Mouse (Mus musculus): Measurements from ENCODE around the gene Cpm. TPM values are rescaled to one million over a fixed set of nuclear protein-coding genes. Genes with fewer than 3 reads are reported as not detected.
"Not testable (repeated sequence)": the region's sequence is repeated elsewhere in the genome, so short reads cannot be mapped to it uniquely, and the experiment has no call there.

Cpm gene
- polyA plus RNA-seq, 1 experiment from 2014 or later, result 4.7 TPM

- H3K4me3 ChIP-seq, result no peak overlapping the region
- 87% methylated on average over 9 of the region's 9 CpGs for WGBS
- H3K36me3 ChIP-seq (ENCODE audit: poor library complexity, severe bottlenecking), result no peaks in the 10 kb centered on the region
- H3K4me1 ChIP-seq, result no peaks in the 10 kb centered on the region
- no peaks in the 10 kb centered on the region for H3K27me3 ChIP-seq
- H3K4me2 ChIP-seq, result no peak overlapping the region
- ATAC-seq, result no peak
- no peaks in the 10 kb centered on the region for H3K9me3 ChIP-seq (replicated peaks)
- H3K9ac ChIP-seq, result no peak overlapping the region
- no peak overlapping the region for H3K27ac ChIP-seq
Observed at GRCm38 (mm10) chr10:117596165-117596735, 33.0 kb upstream of the Cpm start.

DNA sequence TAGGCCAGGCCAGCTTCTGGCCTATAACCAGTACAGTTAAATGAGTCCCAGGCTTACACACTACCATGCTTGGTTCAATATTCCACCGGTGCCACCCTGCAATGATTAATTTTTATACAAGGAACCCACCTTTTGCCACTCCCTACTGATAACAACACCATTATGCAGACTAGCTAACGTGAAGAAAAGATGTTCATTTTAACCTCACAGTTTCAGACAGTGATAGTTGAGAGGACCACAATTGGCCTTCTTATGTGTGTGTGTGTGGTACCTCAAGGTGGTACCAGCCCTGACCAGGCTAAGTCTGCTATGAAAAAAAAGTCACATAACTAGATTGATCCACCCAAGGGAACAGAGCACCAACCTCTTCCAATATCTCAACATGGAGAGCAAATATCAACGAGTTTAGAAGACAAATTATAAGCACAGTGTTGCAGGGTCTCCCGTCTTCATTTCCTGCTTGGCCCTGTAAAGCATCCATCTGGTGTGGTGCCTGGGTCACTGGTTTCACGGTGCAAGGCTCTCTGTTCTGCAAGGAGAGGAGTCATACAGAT, 32.5 kb upstream of the Cpm start:
- no peak overlapping the region for H3K4me2 ChIP-seq
- WGBS, result 85% methylated on average over 5 of the region's 5 CpGs
- ATAC-seq, result no peak

DNA sequence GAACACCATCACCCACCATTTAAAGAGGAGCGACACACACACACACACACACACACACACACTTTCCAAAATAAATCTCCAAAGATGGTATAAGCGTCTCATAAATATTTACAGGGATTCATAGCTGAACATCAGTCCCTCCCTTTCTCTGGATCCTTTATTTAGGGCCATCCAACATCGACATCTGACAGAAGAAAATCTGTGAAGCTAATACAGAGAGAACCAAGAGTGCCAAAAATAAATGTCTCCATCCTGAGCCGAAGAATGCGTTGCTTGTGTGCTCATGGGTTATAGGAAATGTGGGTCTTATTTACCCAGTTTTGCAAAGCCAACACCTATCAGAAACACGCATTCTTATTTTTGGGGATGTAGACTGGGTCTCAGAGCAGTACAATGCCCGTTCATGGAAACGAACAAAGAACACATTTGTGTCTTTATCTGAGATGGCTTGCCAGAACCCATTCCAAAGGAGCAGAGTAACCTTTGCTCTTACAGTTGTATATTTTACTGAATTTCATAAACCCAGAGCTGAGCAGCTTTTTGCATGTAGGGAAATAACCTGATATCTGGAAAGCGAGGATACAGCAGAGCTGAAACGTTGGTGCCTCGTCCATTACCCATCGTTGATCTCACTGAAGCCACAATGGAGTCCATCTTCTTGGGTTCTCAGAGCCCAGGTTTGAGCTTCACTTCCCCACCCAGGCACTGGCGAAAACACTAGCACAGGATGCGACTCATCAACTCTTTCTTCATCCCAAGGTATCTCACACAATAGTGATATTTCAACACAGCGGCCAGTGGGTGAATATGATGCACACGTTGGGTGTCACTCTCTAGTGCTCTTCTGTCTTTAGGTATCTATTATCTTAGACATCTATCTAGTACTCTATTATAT, 31.7 kb upstream of the Cpm start:
- not testable (repeated sequence) for H3K4me3 ChIP-seq; H3K27me3 ChIP-seq; H3K36me3 ChIP-seq (ENCODE audit: poor library complexity, severe bottlenecking); ATAC-seq; H3K27ac ChIP-seq; H3K9ac ChIP-seq; H3K4me1 ChIP-seq; H3K4me2 ChIP-seq; H3K9me3 ChIP-seq (replicated peaks)
- 93% methylated on average over 16 of the region's 16 CpGs for WGBS

More for the DNA sequence above, 32.5 kb upstream of the Cpm start:
- Histone ChIP-seq H3K36me3 (ENCODE audit: poor library complexity, severe bottlenecking) (no peaks in the 10 kb centered on the region), H3K9me3 (replicated peaks) (no peaks in the 10 kb centered on the region), H3K9ac (no peak overlapping the region), H3K27ac (no peak overlapping the region), H3K27me3 (no peaks in the 10 kb centered on the region), H3K4me1 (no peaks in the 10 kb centered on the region), H3K4me3 (no peak overlapping the region)

- H3K4me1 ChIP-seq, result no peaks in the 10 kb centered on the region
- 89% methylated on average over 10 of the region's 10 CpGs for WGBS
Observed at GRCm38 (mm10) chr10:117598266-117598950, 30.9 kb upstream of the Cpm start.

GRCm38 (mm10) chr10:117598951-117599572, 30.2 kb upstream of the Cpm start:
- H3K9ac ChIP-seq; H3K27ac ChIP-seq; H3K4me2 ChIP-seq; H3K9me3 ChIP-seq (replicated peaks); ATAC-seq; H3K36me3 ChIP-seq (ENCODE audit: poor library complexity, severe bottlenecking); H3K4me1 ChIP-seq; H3K27me3 ChIP-seq; H3K4me3 ChIP-seq: not testable (repeated sequence)
- 89% methylated on average over 8 of the region's 8 CpGs for WGBS

More at GRCm38 (mm10) chr10:117598266-117598950, 30.9 kb upstream of the Cpm start:
- Histone ChIP-seq H3K27ac (no peak overlapping the region), H3K27me3 (no peaks in the 10 kb centered on the region), H3K9me3 (replicated peaks) (no peaks in the 10 kb centered on the region), H3K9ac (no peak overlapping the region), H3K36me3 (ENCODE audit: poor library complexity, severe bottlenecking) (no peaks in the 10 kb centered on the region), H3K4me3 (no peak overlapping the region), H3K4me2 (no peak overlapping the region)
- ATAC-seq, result no peak

DNA sequence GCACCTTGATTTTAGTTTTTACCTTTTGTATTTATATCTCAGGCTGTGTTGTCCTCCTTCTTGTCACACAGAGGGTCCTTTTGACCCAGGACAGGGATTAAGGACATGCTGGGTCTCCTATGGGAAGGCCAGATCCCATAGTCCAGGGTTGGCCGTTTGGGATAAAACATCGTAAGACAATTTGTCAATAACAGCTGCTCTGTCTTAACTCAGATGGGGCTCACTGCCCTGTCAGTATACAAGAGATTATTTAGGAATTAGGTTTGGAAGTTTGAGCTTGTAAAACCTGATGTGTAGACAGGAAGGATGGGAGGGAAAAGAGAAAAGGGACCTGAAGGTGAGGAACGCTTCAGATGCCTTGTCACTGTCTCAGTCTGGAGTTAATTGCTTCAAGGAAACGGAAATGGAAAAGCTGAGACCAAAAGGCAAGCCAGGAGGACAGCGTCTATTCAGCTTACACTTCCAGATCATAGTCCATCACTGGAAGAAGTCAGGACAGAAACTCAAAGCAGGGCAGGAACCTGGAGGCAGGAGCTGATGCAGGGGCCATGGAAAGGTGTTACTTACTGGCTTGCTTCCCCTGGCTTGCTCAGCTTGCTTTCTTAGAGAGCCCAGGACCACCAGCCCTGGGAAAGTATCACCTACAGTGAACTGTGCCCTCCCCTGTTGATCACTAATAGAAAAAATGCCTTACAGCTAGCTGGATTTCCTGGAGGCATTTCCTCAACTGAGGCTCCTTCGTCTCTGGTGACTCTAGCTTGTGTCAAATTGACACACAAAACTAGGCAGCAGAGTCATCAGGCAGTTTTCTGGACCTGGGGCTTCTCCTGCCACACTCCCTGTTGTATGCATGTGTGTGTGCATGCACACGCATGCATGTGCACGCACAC, 27.9 kb upstream of the Cpm start:
- Histone ChIP-seq H3K27me3 (no peaks in the 10 kb centered on the region), H3K9me3 (replicated peaks) (no peaks in the 10 kb centered on the region), H3K9ac (no peak overlapping the region), H3K4me2 (no peak overlapping the region), H3K27ac (no peak overlapping the region), H3K4me3 (no peak overlapping the region), H3K4me1 (no peaks in the 10 kb centered on the region), H3K36me3 (ENCODE audit: poor library complexity, severe bottlenecking) (no peaks in the 10 kb centered on the region)
- ATAC-seq, result no peak
- WGBS, result 83% methylated on average over 8 of the region's 8 CpGs

GRCm38 (mm10) chr10:117602325-117603129, 26.8 kb upstream of the Cpm start:
- WGBS, result 86% methylated on average over 3 of the region's 3 CpGs
- no peak for ATAC-seq
- H3K27ac ChIP-seq, result no peak overlapping the region

GRCm38 (mm10) chr10:117603130-117603833, 26.0 kb upstream of the Cpm start:
- no peak for ATAC-seq
- Histone ChIP-seq H3K4me1 (no peaks in the 10 kb centered on the region), H3K4me3 (no peak overlapping the region), H3K9ac (no peak overlapping the region), H3K4me2 (no peak overlapping the region), H3K27ac (no peak overlapping the region), H3K9me3 (replicated peaks) (no peaks in the 10 kb centered on the region), H3K27me3 (no peaks in the 10 kb centered on the region), H3K36me3 (ENCODE audit: poor library complexity, severe bottlenecking) (no peaks in the 10 kb centered on the region)
- 92% methylated on average over 8 of the region's 8 CpGs for WGBS

More at GRCm38 (mm10) chr10:117602325-117603129, 26.8 kb upstream of the Cpm start:
- Histone ChIP-seq H3K9ac (no peak overlapping the region), H3K4me3 (no peak overlapping the region), H3K9me3 (replicated peaks) (no peaks in the 10 kb centered on the region), H3K4me2 (no peak overlapping the region), H3K27me3 (no peaks in the 10 kb centered on the region), H3K36me3 (ENCODE audit: poor library complexity, severe bottlenecking) (no peaks in the 10 kb centered on the region), H3K4me1 (no peaks in the 10 kb centered on the region)

DNA sequence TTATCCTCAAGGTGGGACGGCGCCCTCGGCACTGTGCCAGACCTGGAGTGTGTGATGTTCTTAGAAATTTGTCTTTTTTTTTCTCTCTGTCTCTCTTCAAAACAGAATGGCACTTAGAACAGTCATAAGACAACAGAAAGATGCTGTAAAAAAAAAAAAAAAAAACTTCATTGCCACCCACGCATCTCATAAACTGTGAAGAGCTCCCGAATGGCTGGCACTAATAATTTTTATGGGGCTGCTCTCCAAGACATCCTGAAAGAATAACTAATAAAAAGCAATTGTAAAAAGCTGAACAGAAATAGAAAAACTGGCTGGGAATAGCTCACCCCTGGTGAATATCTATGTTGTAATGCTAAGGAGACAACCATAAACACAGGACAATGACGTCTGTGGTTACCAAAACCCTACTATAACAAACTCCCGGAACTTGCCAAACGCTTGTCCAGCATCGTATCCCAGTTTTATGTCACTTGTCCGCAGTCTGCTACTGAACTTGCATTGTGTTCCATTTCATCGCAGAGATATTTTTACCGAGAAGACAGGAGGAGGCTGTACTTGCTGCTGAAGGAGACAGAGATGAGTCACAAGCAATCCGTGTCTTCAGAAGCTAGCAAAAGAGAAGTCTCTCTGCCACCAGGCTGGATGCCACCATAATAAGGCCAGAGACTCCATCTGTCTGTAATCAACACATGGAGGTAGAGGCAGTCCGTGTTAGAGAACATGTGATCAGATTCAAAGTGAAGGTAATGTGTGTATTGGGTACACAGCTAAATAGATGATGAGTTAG, 25.3 kb upstream of the Cpm start:
- Histone ChIP-seq H3K4me3 (no peak overlapping the region), H3K27ac (no peak overlapping the region), H3K36me3 (ENCODE audit: poor library complexity, severe bottlenecking) (no peaks in the 10 kb centered on the region), H3K27me3 (no peaks in the 10 kb centered on the region), H3K4me1 (no peaks in the 10 kb centered on the region), H3K9me3 (replicated peaks) (no peaks in the 10 kb centered on the region), H3K9ac (no peak overlapping the region), H3K4me2 (no peak overlapping the region)
- ATAC-seq, result no peak
- WGBS, result 92% methylated on average over 14 of the region's 14 CpGs
